Mouse (Mus musculus): Measurements from ENCODE around the gene Rxfp3. TPM values are rescaled to one million over a fixed set of nuclear protein-coding genes. Genes with fewer than 3 reads are reported as not detected.
A peak's percentile ranks its signal among the peaks of the same experiment; 100 is the strongest.

Rxfp3 gene
- not detected in 2 replicates for total RNA-seq (2017)

GRCm38 (mm10) chr15:11037711-11038110 is at the start of gene Rxfp3:
Gene Rxfp3, minus strand, starts transcription at chr15:11037991.
- ATAC-seq (replicated peaks; ENCODE audit: low read depth, poor library complexity, severe bottlenecking): no peak

DNA sequence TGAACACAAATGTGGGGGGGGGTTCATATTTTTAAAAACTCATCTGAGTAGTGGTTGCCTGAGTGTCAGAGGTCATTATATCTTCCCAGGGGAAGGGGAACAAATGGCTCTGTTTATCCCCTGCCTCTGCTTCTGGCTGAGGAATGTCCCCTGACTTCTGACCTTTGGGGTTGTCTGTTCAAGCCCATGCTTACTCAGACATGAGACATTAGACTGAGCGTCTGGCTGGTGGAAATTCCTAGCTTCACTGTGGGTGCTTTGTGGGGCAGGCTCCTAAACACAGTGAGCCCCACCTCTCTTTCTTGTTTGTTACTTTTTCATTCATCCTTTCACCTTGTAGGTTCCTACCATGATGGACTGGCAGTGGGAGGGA is 47.2 kb upstream of the Rxfp3 start:
- no peak for ATAC-seq (replicated peaks; ENCODE audit: low read depth, poor library complexity, severe bottlenecking)

- ATAC-seq (replicated peaks; ENCODE audit: low read depth, poor library complexity, severe bottlenecking): no peak
Observed at GRCm38 (mm10) chr15:11084241-11084992, 46.6 kb upstream of the Rxfp3 start.

DNA sequence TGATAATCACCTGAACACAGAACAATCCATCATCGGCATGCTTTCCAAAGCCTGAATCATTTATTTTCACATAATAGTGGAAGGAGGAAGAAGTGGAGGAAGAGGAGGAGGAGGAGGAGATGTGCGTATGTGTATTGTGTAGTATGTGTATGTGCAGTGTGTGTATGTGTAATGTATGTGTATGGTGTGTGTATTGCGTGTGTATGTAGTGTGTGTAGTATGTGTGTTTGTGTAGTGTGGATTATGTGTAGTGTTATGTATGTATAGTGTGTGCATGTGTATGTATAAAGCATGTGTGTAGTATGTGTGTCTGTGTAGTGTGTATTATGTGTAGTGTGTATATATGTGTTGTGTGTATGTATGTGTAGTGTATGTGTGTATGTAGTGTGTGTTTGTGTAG is 45.9 kb upstream of the Rxfp3 start:
- no peak for ATAC-seq (replicated peaks; ENCODE audit: low read depth, poor library complexity, severe bottlenecking)

GRCm38 (mm10) chr15:11082961-11083569 is 45.3 kb upstream of the Rxfp3 start:
- no peak for ATAC-seq (replicated peaks; ENCODE audit: low read depth, poor library complexity, severe bottlenecking)

DNA sequence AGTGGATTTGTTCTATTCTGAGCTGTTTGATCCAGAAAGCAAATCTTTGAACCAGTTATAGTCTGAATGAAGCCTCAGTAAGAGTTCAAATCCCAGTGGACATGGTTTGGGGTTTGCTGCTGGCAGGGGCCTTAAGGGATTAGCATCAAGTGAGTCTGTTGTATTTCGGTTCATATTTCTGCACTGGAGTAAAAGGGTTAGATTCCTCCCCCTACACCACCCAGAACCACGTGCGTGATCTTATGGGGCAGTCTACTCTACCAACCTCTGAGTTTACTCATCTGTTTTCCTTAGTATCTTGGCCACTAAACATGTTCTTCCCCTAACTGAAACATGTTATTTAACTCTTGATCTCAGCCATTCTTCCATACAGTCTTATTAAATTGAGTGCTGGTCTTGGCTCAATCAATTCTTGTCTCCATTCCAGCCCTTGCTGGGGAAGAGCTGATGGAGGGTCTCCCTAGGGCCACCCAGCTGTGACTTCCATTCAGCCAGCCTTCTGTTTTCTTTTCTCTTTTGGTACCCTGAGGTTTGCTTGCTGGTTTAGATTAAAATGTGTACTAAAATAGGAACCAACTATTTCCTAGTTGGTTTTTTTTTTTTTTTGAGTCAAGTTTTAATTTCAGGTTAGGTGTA is 38.1 kb upstream of the Rxfp3 start:
- no peak for ATAC-seq (replicated peaks; ENCODE audit: low read depth, poor library complexity, severe bottlenecking)

DNA sequence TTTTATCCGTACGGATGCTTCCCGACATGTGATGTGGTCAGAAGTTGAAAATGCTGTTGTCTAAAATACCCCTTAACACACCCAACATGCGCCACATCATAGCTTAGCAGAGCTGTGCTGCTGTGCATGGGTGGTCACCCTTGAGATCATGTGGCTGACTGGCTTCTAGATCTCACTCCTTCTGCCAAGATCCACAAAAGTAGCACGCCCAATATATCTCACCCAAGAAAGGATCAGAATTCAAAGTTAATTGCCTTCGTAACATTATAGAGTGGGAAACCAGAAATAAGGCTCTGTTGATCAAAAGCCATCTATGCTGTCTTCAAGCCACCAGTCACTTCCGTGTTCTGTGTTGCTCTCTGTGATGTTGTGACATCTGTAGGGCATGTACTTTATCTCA is 30.1 kb upstream of the Rxfp3 start:
- no peak for ATAC-seq (replicated peaks; ENCODE audit: low read depth, poor library complexity, severe bottlenecking)

GRCm38 (mm10) chr15:11066299-11066698 is 28.5 kb upstream of the Rxfp3 start:
- no peak for ATAC-seq (replicated peaks; ENCODE audit: low read depth, poor library complexity, severe bottlenecking)

DNA sequence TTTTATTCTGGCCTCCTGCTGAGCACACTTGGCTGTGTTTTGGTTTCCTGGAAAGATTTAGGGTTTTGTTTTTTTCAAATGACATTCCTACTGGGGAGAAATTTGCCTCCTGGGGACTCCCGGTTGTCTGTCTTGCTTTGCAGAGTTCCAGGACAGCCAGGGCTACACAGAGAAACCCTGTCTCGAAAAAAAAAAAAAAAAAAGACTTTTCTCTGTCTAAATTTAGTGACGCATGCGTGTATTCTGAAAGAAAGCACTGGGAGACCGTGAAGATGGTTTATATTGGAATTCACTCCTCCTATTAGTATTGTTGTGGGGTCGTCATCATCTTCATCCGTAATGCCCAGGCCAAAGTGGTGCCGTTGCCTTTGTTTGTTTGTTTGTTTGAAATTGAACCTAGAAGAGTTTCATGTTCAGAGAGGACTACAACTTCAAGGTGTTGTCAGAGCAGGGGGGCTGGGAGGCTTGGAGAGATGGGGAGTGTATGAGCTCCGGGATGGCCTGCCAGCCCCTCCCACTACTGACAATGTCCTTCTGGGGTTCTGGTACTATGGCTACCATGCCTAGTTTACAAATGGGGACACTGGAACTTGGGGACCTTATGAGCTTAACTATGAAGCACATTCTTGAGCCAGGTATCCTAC is 27.9 kb upstream of the Rxfp3 start:
- ATAC-seq (replicated peaks; ENCODE audit: low read depth, poor library complexity, severe bottlenecking): no peak

DNA sequence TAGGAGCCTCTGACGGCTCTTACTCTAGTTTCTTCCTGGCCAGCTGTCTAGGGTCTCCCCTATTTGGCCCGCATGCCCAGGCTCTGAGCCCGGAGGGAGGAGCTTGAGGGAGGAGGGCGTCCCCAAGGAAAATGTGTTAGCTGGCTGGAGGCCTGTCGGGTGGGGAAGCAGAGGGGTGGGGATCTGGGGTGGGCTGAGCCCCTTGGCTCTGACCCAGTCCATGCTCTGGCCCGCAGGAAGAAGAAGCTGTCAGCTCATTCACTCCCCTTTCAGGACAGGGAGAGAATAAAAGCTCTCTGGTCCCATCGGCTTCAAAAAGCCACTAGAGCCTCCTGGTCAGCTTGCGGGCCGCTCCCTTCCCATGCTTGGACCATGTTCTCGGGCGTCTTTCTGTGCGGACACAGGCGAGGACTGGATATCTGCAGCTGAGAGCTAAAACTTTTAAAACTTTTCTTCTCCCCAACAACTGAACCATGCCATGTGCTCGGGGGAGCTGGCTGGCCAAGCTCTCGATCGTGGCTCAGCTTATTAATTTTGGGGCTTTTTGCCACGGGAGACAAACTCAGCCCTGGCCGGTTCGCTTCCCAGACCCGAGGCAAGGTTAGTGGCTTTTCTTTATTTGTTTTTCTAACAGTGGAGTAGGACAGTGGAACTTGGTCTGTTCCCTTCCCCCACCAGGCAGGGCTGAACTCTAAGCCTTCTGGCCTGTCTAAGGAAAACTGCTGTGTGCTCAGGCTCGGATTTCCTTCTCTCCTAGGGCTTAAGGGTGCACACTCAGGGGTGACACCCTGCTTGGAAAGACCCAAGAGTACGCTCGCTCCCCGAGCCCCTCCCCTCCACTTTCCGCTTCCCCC is 27.0 kb upstream of the Rxfp3 start, which contains the start of gene Adamts12:
Adamts12 (plus strand) TSS at position 233 of the 854 bp plus-strand sequence.
- ATAC-seq (replicated peaks; ENCODE audit: low read depth, poor library complexity, severe bottlenecking): peak; percentile 68

DNA sequence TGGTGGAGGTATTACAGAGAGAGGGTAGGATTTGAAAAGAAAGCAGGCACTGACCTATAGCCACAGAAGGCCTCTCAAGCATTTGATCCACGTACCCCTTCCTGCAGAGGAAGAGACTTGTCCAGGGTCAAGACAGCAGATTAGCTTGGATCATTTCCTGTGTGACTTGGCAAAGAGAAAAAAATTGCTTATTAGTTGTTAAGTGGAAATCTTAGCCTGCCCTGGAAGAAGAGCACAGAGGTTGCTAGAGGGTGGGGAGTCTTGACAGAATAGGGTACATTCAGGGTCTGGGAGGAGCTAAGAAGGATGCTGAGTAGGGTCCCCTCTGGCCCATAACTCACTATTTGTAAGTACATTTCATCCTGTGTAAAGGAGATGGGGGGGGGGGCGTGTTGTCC is 26.4 kb upstream of the Rxfp3 start:
- ATAC-seq (replicated peaks; ENCODE audit: low read depth, poor library complexity, severe bottlenecking): peak; percentile 49

GRCm38 (mm10) chr15:11062903-11063302 is 25.1 kb upstream of the Rxfp3 start:
- no peak for ATAC-seq (replicated peaks; ENCODE audit: low read depth, poor library complexity, severe bottlenecking)

DNA sequence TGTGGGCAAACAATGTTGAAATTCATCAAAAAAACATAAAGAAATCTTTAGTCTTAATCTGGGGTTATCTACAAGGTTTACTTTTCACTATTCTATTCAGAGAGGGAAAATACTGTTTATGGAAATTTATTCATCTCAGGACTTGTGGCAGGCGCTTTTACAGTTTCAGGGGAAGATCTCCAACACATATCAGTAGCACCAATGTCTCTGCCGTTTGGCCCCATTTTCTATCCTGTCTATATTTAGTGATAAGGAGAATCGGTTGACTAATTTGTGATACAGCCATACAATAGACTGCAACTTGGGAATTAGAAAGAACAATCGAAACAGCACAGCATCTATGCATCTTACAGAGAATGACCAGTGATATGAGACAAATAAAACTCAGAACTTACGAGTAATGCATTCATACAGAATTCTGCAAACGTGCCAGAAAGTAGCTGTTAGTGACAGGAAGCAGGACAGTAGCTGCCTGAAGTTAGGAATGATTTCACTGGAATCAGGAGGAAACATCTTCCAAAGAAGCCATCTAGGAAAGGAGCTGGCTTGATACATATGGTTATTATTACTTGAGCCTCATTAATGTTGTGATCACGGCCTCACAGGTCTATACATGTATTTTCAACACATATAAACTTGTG is 16.8 kb upstream of the Rxfp3 start:
- no peak for ATAC-seq (replicated peaks; ENCODE audit: low read depth, poor library complexity, severe bottlenecking)

- ATAC-seq (replicated peaks; ENCODE audit: low read depth, poor library complexity, severe bottlenecking): no peak
Observed at GRCm38 (mm10) chr15:11053678-11054439, 16.1 kb upstream of the Rxfp3 start.

- no peak for ATAC-seq (replicated peaks; ENCODE audit: low read depth, poor library complexity, severe bottlenecking)
Observed at GRCm38 (mm10) chr15:11042828-11043227, 5.0 kb upstream of the Rxfp3 start.

- no peak for ATAC-seq (replicated peaks; ENCODE audit: low read depth, poor library complexity, severe bottlenecking)
Observed at GRCm38 (mm10) chr15:11041229-11041628, 3.4 kb upstream of the Rxfp3 start.

DNA sequence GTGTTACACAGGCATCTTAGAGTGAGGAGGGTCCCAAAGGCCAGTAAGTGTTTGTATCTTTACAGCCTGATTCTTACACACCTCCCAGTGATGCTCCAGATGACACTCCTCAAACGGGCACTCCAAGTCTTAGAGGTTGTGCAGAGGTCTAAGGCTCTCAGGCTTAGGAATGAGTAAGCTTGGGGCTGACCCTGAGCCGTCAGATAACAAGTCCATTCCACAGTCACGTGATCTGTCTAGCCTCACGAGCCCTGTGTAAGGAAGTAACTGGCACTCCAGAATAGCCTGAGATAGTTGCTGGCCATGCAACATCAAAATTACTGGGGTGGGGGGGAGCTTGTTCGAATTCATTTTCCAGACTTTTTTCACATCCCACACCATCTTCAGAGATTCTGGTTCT is 2.3 kb upstream of the Rxfp3 start:
- no peak for ATAC-seq (replicated peaks; ENCODE audit: low read depth, poor library complexity, severe bottlenecking)

DNA sequence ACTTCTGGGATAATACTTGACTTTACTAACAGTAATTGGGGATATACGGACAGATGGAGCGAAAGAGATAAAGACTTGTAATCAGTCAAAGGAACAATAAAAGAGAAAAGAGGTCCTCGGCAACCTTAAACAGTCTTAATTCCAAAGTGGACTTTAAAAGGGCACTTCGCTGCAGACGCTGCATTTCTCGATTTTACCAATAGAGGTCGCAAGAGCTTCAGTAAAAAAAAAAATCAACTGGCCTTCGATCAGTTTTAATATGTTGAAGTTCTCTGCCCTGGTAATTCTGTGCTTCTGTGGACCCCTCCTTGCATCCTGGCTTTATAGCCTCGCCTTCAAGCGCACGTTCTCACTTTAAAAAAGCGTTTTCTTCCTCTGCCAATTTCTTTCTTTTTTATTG is 685 bp upstream of the Rxfp3 start:
- no peak for ATAC-seq (replicated peaks; ENCODE audit: low read depth, poor library complexity, severe bottlenecking)

DNA sequence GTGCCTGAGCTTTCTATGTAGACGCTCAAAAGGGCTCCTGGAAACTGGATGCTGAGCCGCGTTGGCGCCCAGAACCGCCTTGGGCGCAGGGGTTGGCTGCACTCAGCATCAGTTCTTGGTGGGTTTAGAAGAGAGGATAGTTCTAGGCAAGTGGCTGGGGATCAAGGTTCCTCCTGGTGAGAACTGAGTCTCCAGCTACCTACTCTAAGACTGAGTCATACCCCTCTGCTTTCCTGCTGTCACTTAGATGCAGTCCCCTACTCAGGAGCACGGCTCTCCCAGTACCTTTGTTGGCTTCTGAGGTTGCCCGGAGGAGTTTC is 455 bp downstream of the Rxfp3 start:
- no peak for ATAC-seq (replicated peaks; ENCODE audit: low read depth, poor library complexity, severe bottlenecking)

All from common myeloid progenitor, adult 5-6 weeks (primary cell).